Mouse (Mus musculus) lung, embryonic 14.5 days (tissue): Measurements from ENCODE around the gene Nptn. TPM values are rescaled to one million over a fixed set of nuclear protein-coding genes. Genes with fewer than 3 reads are reported as not detected.

Experiments used
- ATAC-seq: fragments of 200-750 bp; cut with Nextera tagmentation; 2 replicates; pipeline ENCODE4 v1.8.0; 2017; ENCODE audit warnings: mild to moderate bottlenecking, moderate TSS enrichment, moderate library complexity; ENCODE audit not compliant: insufficient read depth
- DNase-seq: peaks from one replicate; pipeline ENCODE4 v3.0.0-alpha.2; 2015
- H3K27ac ChIP-seq: fragments of 300-500 bp; sonication (generic); 2 replicates; pipeline ENCODE4 v1.5.1; 2014; ENCODE audit warnings: low read depth, mild to moderate bottlenecking, moderate library complexity
- H3K27me3 ChIP-seq: fragments of 300-500 bp; sonication (generic); 2 replicates; pipeline ENCODE4 v1.6.1; 2014; ENCODE audit warnings: low read length, control low read depth; ENCODE audit not compliant: insufficient read depth
- H3K36me3 ChIP-seq: fragments of 300-500 bp; sonication (generic); 2 replicates; pipeline ENCODE4 v1.6.1; 2014; ENCODE audit warnings: control low read depth; ENCODE audit not compliant: insufficient read depth
- H3K4me1 ChIP-seq: fragments of 300-500 bp; sonication (generic); 2 replicates; pipeline ENCODE4 v1.6.1; 2014; ENCODE audit warnings: antibody characterized with exemption, control low read depth; ENCODE audit not compliant: insufficient read depth
- H3K4me2 ChIP-seq: fragments of 300-500 bp; sonication (generic); 2 replicates; pipeline ENCODE4 v1.6.1; 2014; ENCODE audit warnings: mild to moderate bottlenecking
- H3K4me3 ChIP-seq: fragments of 300-500 bp; sonication (generic); 2 replicates; pipeline ENCODE4 v1.5.1; 2014; ENCODE audit warnings: low read depth, low read length
- H3K9ac ChIP-seq: fragments of 300-500 bp; sonication (generic); 2 replicates; pipeline ENCODE4 v1.6.1; 2014
- H3K9me3 ChIP-seq: fragments of 300-500 bp; sonication (generic); 2 replicates; pipeline ENCODE4 v1.6.1; 2016; ENCODE audit warnings: low read depth, low read length, control low read depth
- CTCF ChIP-seq: IDR thresholded peaks from 2 replicates; pipeline ENCODE4 v1.5.1; 2016; ENCODE audit warnings: antibody characterized with exemption, low read depth
- WGBS: fragments of 180-500 bp; shearing (Covaris S2); extraction: QIAGEN DNeasy Blood & Tissue Kit; methylation state at CpG from one replicate; pipeline ENCODE4 v1.1.7; 2014; 5-methylcytosine and 5-hydroxymethylcytosine counted together
- polyA plus RNA-seq: library from polyadenylated mRNA; unstranded; fragments of >200 nt; fragmentation: Nextera tagmentation; extraction: Ambion mirVana; gene quantifications from 2 replicates; pipeline ENCODE4 v1.2.1, GENCODE M21; 2014

Gene Nptn
- polyA plus RNA-seq, 1 experiment from 2014 or later: 124 TPM

GRCm38 (mm10) chr9:58657735-58658512 lies 75.9 kb downstream of the Nptn start:
- DNase-seq (no peak), ATAC-seq (peak; percentile 33; the same call in 1 of the 2 replicates)
- Histone ChIP-seq H3K4me3 (no peak overlapping the region), H3K36me3 (peaks cover 14% of the 10 kb centered on the region; the same call in 1 of the 2 replicates), H3K27me3 (no peaks in the 10 kb centered on the region), H3K4me1 (no peaks in the 10 kb centered on the region), H3K9ac (no peak overlapping the region), H3K4me2 (no peak overlapping the region), H3K27ac (peak overlapping the region; percentile 67), H3K9me3 (no peaks in the 10 kb centered on the region)
- 60% methylated on average over 5 of the region's 5 CpGs for WGBS
- no peak for TF ChIP-seq CTCF

- no peaks in the 10 kb centered on the region for H3K27me3 ChIP-seq
- no peak overlapping the region for H3K9ac ChIP-seq
- H3K27ac ChIP-seq: peak overlapping the region; percentile 67
- 71% methylated on average over 4 of the region's 4 CpGs for WGBS
- H3K4me1 ChIP-seq: no peaks in the 10 kb centered on the region
- ATAC-seq: no peak
- no peak for DNase-seq
- peaks cover 19% of the 10 kb centered on the region; the same call in 1 of the 2 replicates for H3K36me3 ChIP-seq
- no peaks in the 10 kb centered on the region for H3K9me3 ChIP-seq
- no peak overlapping the region for H3K4me3 ChIP-seq
- H3K4me2 ChIP-seq: no peak overlapping the region
- no peak for TF ChIP-seq CTCF
Measured at GRCm38 (mm10) chr9:58658596-58659309, 76.7 kb downstream of the Nptn start.

GRCm38 (mm10) chr9:58659331-58659730 lies 77.3 kb downstream of the Nptn start:
- Histone ChIP-seq H3K4me3 (no peak overlapping the region), H3K36me3 (peaks cover 23% of the 10 kb centered on the region; the same call in 1 of the 2 replicates), H3K4me2 (no peak overlapping the region), H3K27me3 (no peaks in the 10 kb centered on the region), H3K27ac (peak overlapping the region; percentile 58; the same call in 1 of the 2 replicates), H3K4me1 (no peaks in the 10 kb centered on the region), H3K9me3 (no peaks in the 10 kb centered on the region), H3K9ac (no peak overlapping the region)
- DNase-seq (no peak), ATAC-seq (no peak)
- TF ChIP-seq CTCF: no peak
- WGBS: 73% methylated on average over 3 of the region's 3 CpGs

GRCm38 (mm10) chr9:58659989-58660388 lies 77.9 kb downstream of the Nptn start:
- H3K36me3 ChIP-seq: peaks cover 28% of the 10 kb centered on the region; the same call in 1 of the 2 replicates
- peak overlapping the region; percentile 58; the same call in 1 of the 2 replicates for H3K27ac ChIP-seq
- no peaks in the 10 kb centered on the region for H3K9me3 ChIP-seq
- H3K4me3 ChIP-seq: no peak overlapping the region
- H3K4me1 ChIP-seq: no peaks in the 10 kb centered on the region
- no peak overlapping the region for H3K9ac ChIP-seq
- DNase-seq (no peak), ATAC-seq (peak; percentile 67)
- no peak for TF ChIP-seq CTCF
- H3K27me3 ChIP-seq: no peaks in the 10 kb centered on the region
- H3K4me2 ChIP-seq: no peak overlapping the region
- 65% methylated on average over 9 of the region's 9 CpGs for WGBS

- WGBS: 77% methylated on average over 3 of the region's 3 CpGs
- no peak for TF ChIP-seq CTCF
- H3K36me3 ChIP-seq: peaks cover 35% of the 10 kb centered on the region; the same call in 1 of the 2 replicates
- no peak overlapping the region for H3K9ac ChIP-seq
- ATAC-seq (no peak), DNase-seq (no peak)
- no peaks in the 10 kb centered on the region for H3K9me3 ChIP-seq
- no peaks in the 10 kb centered on the region for H3K27me3 ChIP-seq
- H3K4me3 ChIP-seq: no peak overlapping the region
- H3K27ac ChIP-seq: peak overlapping the region; percentile 33; the same call in 1 of the 2 replicates
- no peaks in the 10 kb centered on the region for H3K4me1 ChIP-seq
- H3K4me2 ChIP-seq: no peak overlapping the region
Measured at GRCm38 (mm10) chr9:58660673-58661072, 78.6 kb downstream of the Nptn start.

GRCm38 (mm10) chr9:58662007-58662406 lies 80.0 kb downstream of the Nptn start:
- Histone ChIP-seq H3K27me3 (no peaks in the 10 kb centered on the region), H3K4me2 (no peak overlapping the region), H3K27ac (no peak overlapping the region), H3K36me3 (peaks cover 39% of the 10 kb centered on the region; the same call in 1 of the 2 replicates), H3K9me3 (no peaks in the 10 kb centered on the region), H3K4me1 (no peaks in the 10 kb centered on the region), H3K4me3 (no peak overlapping the region), H3K9ac (no peak overlapping the region)
- TF ChIP-seq CTCF: peak; percentile 14; the same call in 1 of the 2 replicates
- no peak for ATAC-seq
- 88% methylated on average over 4 of the region's 4 CpGs for WGBS
- DNase-seq: no peak

- Histone ChIP-seq H3K4me1 (no peaks in the 10 kb centered on the region), H3K4me3 (no peak overlapping the region), H3K4me2 (no peak overlapping the region), H3K27me3 (no peaks in the 10 kb centered on the region), H3K27ac (no peak overlapping the region), H3K9me3 (no peaks in the 10 kb centered on the region), H3K9ac (no peak overlapping the region), H3K36me3 (peaks cover 42% of the 10 kb centered on the region; the same call in 1 of the 2 replicates)
- ATAC-seq: no peak
- no peak for DNase-seq
- no peak for TF ChIP-seq CTCF
- WGBS: 75% methylated on average over 3 of the region's 3 CpGs
Measured at GRCm38 (mm10) chr9:58662791-58663190, 80.8 kb downstream of the Nptn start.
